Mouse (Mus musculus): ENCODE data around the gene Dtnbp1. TPM values are rescaled to one million over a fixed set of nuclear protein-coding genes. Genes with fewer than 3 reads are reported as not detected.

The Dtnbp1 gene
- polyA plus RNA-seq, 1 experiment: 97.8 TPM

DNA sequence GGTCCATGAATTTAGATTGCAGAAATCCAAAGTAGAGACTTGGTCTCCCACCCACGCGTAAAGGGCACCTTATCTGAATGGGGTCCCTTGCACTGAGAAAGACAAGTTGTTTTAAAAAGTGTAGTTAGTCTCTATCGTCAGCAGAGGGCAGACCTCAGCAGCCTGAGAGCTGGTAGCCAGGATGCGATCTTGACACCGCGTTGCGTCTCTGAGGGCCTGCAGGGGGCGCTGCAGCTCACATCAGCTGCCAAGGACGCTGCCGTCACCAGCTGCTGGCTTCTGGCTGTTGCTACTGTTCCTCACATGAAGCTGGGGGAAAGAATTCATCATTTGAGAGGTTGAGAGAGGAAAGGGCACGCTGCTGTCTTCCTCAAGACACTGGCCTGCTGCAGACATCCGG lies 28.9 kb upstream of the Dtnbp1 start:
- H3K27me3 ChIP-seq (ENCODE audit: control insufficient read depth, insufficient read depth, insufficient read length): no peaks in the 10 kb centered on the region
- H3ac ChIP-seq (ENCODE audit: control insufficient read depth, insufficient read length, low read depth): no peak overlapping the region
- no peaks in the 10 kb centered on the region for H3K79me2 ChIP-seq (ENCODE audit: control insufficient read depth, insufficient read depth)
- H3K79me3 ChIP-seq (ENCODE audit: low read depth): no peaks in the 10 kb centered on the region
- no peak overlapping the region for H3K4me3 ChIP-seq (ENCODE audit: insufficient read depth, poor library complexity, severe bottlenecking)
- no peaks in the 10 kb centered on the region for H3K36me3 ChIP-seq (ENCODE audit: control insufficient read depth, insufficient read depth)
- TF ChIP-seq USF1 (IDR thresholded peaks at IDR 0.05; ENCODE audit: low read depth) (no peak), MYOD1 (IDR thresholded peaks at IDR 0.05; ENCODE audit: control insufficient read depth, insufficient read length, low read depth) (no peak), CEBPB (IDR thresholded peaks at IDR 0.05; ENCODE audit: low read depth) (no peak), CTCF (IDR thresholded peaks at IDR 0.05; ENCODE audit: control insufficient read depth, insufficient read depth, insufficient read length) (peak; percentile 98), MAX (IDR thresholded peaks at IDR 0.05) (no peak), MYOG (IDR thresholded peaks at IDR 0.05; ENCODE audit: control insufficient read depth, extremely low read depth, insufficient read length) (no peak)

DNA sequence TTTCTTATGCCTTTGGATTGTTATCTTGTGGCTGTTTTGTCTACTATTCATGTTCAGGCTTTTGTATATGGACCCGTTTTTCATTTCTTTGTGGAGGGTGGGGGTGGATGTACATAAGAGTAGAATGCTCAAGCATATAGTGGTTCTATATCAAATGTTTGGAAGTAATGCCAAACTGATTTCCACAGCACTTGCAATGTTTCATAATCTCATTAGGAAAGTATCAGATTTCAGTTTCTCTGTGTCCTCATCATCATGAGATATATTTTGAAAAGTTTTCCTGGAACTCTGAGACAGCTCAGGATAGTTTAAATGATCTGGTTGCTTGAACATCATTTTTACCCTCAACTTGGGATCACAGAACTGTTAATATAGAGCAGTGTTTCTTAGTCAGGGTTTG lies 27.8 kb upstream of the Dtnbp1 start:
- Histone ChIP-seq H3K79me3 (ENCODE audit: low read depth) (no peaks in the 10 kb centered on the region), H3K4me3 (ENCODE audit: insufficient read depth, poor library complexity, severe bottlenecking) (no peak overlapping the region), H3K36me3 (ENCODE audit: control insufficient read depth, insufficient read depth) (no peaks in the 10 kb centered on the region), H3K79me2 (ENCODE audit: control insufficient read depth, insufficient read depth) (no peaks in the 10 kb centered on the region), H3K27me3 (ENCODE audit: control insufficient read depth, insufficient read depth, insufficient read length) (no peaks in the 10 kb centered on the region), H3ac (ENCODE audit: control insufficient read depth, insufficient read length, low read depth) (no peak overlapping the region)
- no peak for TF ChIP-seq FOSL1 (IDR thresholded peaks at IDR 0.05; ENCODE audit: insufficient read depth, low read length, poor library complexity, severe bottlenecking)
- no peak for TF ChIP-seq USF1 (IDR thresholded peaks at IDR 0.05; ENCODE audit: low read depth)
- no peak for TF ChIP-seq MAX (IDR thresholded peaks at IDR 0.05)
- no peak for TF ChIP-seq CTCF (IDR thresholded peaks at IDR 0.05; ENCODE audit: control insufficient read depth, insufficient read depth, insufficient read length)
- no peak for TF ChIP-seq MYOG (IDR thresholded peaks at IDR 0.05; ENCODE audit: control insufficient read depth, extremely low read depth, insufficient read length)
- TF ChIP-seq MYOD1 (IDR thresholded peaks at IDR 0.05; ENCODE audit: control insufficient read depth, insufficient read length, low read depth): no peak
- TF ChIP-seq CEBPB (IDR thresholded peaks at IDR 0.05; ENCODE audit: low read depth): no peak

DNA sequence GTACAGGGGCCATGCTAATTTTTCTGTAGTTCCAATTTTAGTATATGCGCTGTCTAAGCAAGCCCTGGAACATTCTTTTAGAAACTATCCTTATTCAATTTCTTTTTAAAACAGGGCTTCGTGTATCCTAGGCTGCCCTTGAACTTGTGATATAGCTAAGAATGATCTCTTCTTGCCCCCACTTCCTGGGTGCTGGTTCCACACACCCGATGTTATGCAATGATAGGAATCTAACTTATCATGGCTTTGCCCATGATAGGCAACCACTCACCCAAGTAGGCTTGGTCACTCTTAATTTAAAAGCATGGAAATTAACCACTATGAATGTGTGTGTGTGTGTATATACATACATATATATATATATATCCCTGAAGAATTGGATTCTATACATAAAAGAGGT lies 24.3 kb upstream of the Dtnbp1 start:
- Histone ChIP-seq H3K36me3 (ENCODE audit: control insufficient read depth, insufficient read depth) (no peaks in the 10 kb centered on the region), H3K79me3 (ENCODE audit: low read depth) (no peaks in the 10 kb centered on the region), H3K4me3 (ENCODE audit: insufficient read depth, poor library complexity, severe bottlenecking) (no peak overlapping the region), H3K27me3 (ENCODE audit: control insufficient read depth, insufficient read depth, insufficient read length) (no peaks in the 10 kb centered on the region), H3K79me2 (ENCODE audit: control insufficient read depth, insufficient read depth) (no peaks in the 10 kb centered on the region), H3ac (ENCODE audit: control insufficient read depth, insufficient read length, low read depth) (no peak overlapping the region)
- TF ChIP-seq CEBPB (IDR thresholded peaks at IDR 0.05; ENCODE audit: low read depth) (no peak), MYOD1 (IDR thresholded peaks at IDR 0.05; ENCODE audit: control insufficient read depth, insufficient read length, low read depth) (no peak), MYOG (IDR thresholded peaks at IDR 0.05; ENCODE audit: control insufficient read depth, extremely low read depth, insufficient read length) (no peak), MAX (IDR thresholded peaks at IDR 0.05) (no peak), USF1 (IDR thresholded peaks at IDR 0.05; ENCODE audit: low read depth) (no peak), CTCF (IDR thresholded peaks at IDR 0.05; ENCODE audit: control insufficient read depth, insufficient read depth, insufficient read length) (no peak), FOSL1 (IDR thresholded peaks at IDR 0.05; ENCODE audit: insufficient read depth, low read length, poor library complexity, severe bottlenecking) (no peak)

DNA sequence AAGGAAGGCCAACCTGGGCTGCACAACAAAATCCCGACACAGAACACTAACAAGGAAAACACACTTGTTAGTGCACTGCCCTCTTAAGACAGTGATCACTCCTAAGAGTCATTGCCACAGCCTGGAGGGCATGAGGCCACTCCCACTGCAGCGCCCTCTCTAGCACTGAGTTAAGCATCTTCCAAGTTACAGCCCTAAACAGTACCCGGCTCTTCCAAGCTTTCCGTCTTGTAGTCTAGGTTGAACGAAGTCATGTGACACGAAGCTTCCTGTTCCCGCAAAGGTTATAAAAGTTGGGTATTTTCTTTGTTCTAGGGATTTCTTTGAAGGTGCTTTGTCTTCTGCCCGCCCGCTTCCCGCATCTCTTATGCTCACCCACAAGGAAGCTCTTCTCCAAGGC lies 22.9 kb upstream of the Dtnbp1 start:
- Histone ChIP-seq H3K36me3 (ENCODE audit: control insufficient read depth, insufficient read depth) (no peaks in the 10 kb centered on the region), H3K27me3 (ENCODE audit: control insufficient read depth, insufficient read depth, insufficient read length) (no peaks in the 10 kb centered on the region), H3K79me2 (ENCODE audit: control insufficient read depth, insufficient read depth) (no peaks in the 10 kb centered on the region), H3K4me3 (ENCODE audit: insufficient read depth, poor library complexity, severe bottlenecking) (no peak overlapping the region), H3K79me3 (ENCODE audit: low read depth) (no peaks in the 10 kb centered on the region), H3ac (ENCODE audit: control insufficient read depth, insufficient read length, low read depth) (no peak overlapping the region)
- no peak for TF ChIP-seq USF1 (IDR thresholded peaks at IDR 0.05; ENCODE audit: low read depth)
- no peak for TF ChIP-seq CTCF (IDR thresholded peaks at IDR 0.05; ENCODE audit: control insufficient read depth, insufficient read depth, insufficient read length)
- TF ChIP-seq MAX (IDR thresholded peaks at IDR 0.05): no peak
- no peak for TF ChIP-seq MYOD1 (IDR thresholded peaks at IDR 0.05; ENCODE audit: control insufficient read depth, insufficient read length, low read depth)
- no peak for TF ChIP-seq MYOG (IDR thresholded peaks at IDR 0.05; ENCODE audit: control insufficient read depth, extremely low read depth, insufficient read length)
- TF ChIP-seq CEBPB (IDR thresholded peaks at IDR 0.05; ENCODE audit: low read depth): no peak
- no peak for TF ChIP-seq FOSL1 (IDR thresholded peaks at IDR 0.05; ENCODE audit: insufficient read depth, low read length, poor library complexity, severe bottlenecking)

DNA sequence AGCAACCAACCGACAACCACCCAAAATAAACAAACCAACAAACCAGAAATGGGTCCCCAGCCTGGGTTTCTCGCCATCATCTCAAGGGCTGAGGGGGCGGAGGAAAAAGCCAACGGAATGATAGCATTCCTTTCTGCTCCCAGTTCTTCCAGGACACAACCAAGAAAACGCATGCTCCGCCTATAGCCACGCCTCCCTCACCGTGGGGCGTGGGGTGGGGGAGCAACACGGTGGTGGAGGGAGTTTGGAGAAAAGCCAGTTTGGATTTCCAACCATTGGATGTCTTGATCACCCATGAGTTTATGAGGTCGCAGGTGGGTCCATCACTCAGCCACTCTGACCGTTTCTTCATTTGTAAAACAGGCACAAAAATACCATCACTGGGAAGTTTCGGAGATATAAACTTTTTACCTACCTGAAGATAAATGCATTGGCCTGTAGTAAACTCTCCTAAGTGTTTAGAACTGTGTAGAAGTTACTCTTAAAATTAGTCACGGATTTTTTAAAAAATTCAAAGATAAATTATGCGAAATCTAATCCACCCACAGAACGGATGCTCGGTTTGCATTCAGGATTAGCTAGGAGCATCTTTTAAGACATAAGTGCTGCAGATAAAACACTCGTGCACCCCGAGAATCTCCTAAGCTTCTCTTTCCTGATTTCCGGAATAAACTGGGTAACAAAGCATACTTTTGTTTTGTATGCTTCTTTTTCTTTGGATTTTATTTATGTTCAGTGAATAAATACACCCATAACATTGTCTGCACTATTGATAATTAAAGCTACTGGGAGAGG lies 21.6 kb upstream of the Dtnbp1 start:
- no peaks in the 10 kb centered on the region for H3K79me3 ChIP-seq (ENCODE audit: low read depth)
- TF ChIP-seq MYOD1 (IDR thresholded peaks at IDR 0.05; ENCODE audit: control insufficient read depth, insufficient read length, low read depth) (no peak), MAX (IDR thresholded peaks at IDR 0.05) (no peak), MYOG (IDR thresholded peaks at IDR 0.05; ENCODE audit: control insufficient read depth, extremely low read depth, insufficient read length) (no peak), USF1 (IDR thresholded peaks at IDR 0.05; ENCODE audit: low read depth) (no peak)
- no peak overlapping the region for H3K4me3 ChIP-seq (ENCODE audit: insufficient read depth, poor library complexity, severe bottlenecking)
- H3K27me3 ChIP-seq (ENCODE audit: control insufficient read depth, insufficient read depth, insufficient read length): no peaks in the 10 kb centered on the region
- no peaks in the 10 kb centered on the region for H3K36me3 ChIP-seq (ENCODE audit: control insufficient read depth, insufficient read depth)
- H3K79me2 ChIP-seq (ENCODE audit: control insufficient read depth, insufficient read depth): no peaks in the 10 kb centered on the region
- H3ac ChIP-seq (ENCODE audit: control insufficient read depth, insufficient read length, low read depth): no peak overlapping the region

DNA sequence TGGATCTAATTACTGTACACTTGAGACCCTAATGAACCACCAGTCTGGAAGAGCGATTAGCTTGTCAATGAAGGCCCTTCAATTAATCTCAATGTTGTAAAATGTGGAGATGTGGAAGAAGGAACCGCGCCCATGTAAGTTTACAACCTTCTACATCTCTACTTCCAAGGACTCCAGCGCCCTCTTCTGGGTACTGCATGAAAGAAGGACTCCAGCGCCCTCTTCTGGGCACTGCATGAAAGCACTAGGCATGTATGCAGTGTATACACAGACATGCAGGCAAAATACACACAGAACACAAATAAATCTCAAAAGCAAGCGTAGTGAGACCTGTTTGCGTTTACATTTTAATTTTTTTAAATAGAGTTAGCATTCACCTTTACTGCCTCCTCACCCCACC lies 6.2 kb upstream of the Dtnbp1 start:
- H3K4me3 ChIP-seq (ENCODE audit: insufficient read depth, poor library complexity, severe bottlenecking): no peak overlapping the region
- H3K79me2 ChIP-seq (ENCODE audit: control insufficient read depth, insufficient read depth): no peaks in the 10 kb centered on the region
- H3K79me3 ChIP-seq (ENCODE audit: low read depth): no peaks in the 10 kb centered on the region
- no peaks in the 10 kb centered on the region for H3K27me3 ChIP-seq (ENCODE audit: control insufficient read depth, insufficient read depth, insufficient read length)
- no peak overlapping the region for H3ac ChIP-seq (ENCODE audit: control insufficient read depth, insufficient read length, low read depth)
- TF ChIP-seq MYOG (IDR thresholded peaks at IDR 0.05; ENCODE audit: control insufficient read depth, extremely low read depth, insufficient read length): no peak
- TF ChIP-seq CTCF (IDR thresholded peaks at IDR 0.05; ENCODE audit: control insufficient read depth, insufficient read depth, insufficient read length): peak; percentile 8
- no peaks in the 10 kb centered on the region for H3K36me3 ChIP-seq (ENCODE audit: control insufficient read depth, insufficient read depth)

All from C2C12 (cell line).